Mouse (Mus musculus) liver, embryonic 14.5 days (tissue): ENCODE results near the gene AF067063.
"Not testable (repeated sequence)": the region's sequence is repeated elsewhere in the genome, so short reads cannot be mapped to it uniquely, and the experiment has no call there.

Experiments used
- CTCF ChIP-seq: IDR thresholded peaks from 2 replicates; pipeline ENCODE4 v1.5.1; 2016; ENCODE audit warnings: antibody characterized with exemption, low read depth, control low read depth
- EP300 ChIP-seq: IDR thresholded peaks from 2 replicates; pipeline ENCODE4 v1.6.1; 2016; ENCODE audit warnings: antibody characterized with exemption, low read depth

DNA sequence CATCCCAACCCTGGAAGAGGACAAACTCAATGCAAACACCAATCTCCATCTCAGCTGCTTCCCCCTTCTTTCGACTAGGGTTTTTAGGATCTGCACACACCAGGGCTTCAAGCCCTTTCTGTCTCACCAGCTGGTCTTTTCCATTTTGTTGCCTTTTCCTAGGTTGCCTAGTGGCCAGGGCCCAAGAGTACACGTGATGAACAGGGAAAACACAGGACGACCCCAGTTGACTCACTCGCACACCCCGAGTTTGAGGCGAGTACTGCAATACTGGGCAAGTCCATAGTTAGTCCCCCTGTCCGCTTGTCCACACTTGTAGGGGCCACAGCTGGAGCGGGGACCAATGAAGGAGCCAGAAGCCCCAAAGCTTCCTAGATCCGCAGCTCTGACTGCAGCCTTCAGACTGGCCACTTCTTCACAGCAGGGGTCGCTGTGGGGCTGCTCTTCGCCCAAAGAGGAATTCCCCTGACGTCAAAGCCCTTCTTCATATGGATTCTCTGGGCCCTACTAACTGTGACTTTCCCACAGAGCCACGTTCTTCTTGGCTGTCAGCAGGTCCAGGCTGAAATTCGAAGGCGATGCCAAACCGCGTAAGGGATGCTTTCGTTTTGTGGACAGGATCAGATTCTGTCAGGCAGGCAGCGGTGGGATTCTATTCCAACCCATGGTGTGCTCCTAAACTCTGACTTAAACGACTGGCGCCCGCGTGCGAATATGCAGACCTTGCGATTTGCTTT is 5.5 kb upstream of the AF067063 start, which contains the start of gene D13Ertd608e:
- TF ChIP-seq EP300 = not testable (repeated sequence)
- peak; percentile 59 for TF ChIP-seq CTCF
